Mouse (Mus musculus) c-Kit-positive CD71-negative TER-119-negative erythroid progenitor cells, embryonic 14.5 days (primary cell): ENCODE measurements around the gene Ccdc96.
A peak's percentile ranks its signal among the peaks of the same experiment; 100 is the strongest.

ENCODE experiments used
- DNase-seq: peaks from one replicate; pipeline ENCODE4 v3.0.0-alpha.2; 2013; ENCODE audit warnings: low read depth

Ccdc96 gene

DNA sequence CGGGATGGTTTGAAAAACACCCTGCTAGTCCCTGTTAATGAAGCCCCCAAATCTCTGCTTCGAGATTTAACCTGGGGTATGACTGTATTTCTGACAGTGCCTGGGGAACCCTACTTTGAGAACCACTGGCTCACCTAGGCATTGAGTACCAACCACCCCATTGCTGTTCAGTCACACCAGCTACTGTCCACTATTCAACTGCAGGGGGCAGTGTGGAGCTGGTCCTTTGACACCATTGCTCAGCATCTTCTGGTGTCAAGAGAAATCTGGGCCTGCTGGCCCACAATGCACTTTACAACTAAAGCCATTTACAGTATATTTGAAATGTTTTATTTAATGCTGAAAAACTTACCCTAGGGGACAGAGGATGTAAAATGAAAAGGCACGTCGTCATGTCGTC lies 10.1 kb upstream of the Ccdc96 start:
- peak; percentile 85 for DNase-seq

DNA sequence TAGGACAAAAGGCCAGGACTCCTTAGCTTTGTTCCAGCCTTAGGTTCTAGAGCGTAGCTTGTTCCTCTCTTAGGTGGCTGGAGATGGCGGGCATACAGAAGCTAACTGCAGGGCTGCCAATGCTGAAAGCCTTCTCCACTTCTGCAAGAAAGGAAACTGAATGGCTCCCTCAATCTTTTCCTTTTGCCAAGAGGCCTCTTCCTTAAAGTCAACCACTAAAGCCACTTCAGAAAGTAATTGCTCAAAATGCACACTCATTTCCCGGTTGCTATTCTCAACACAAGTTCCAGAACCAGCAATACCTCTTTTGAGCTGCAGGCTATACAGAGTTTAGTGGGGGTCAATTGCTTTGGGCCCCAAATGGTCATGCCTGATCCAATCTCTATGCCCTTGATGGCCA lies 6.9 kb upstream of the Ccdc96 start:
- no peak for DNase-seq

DNA sequence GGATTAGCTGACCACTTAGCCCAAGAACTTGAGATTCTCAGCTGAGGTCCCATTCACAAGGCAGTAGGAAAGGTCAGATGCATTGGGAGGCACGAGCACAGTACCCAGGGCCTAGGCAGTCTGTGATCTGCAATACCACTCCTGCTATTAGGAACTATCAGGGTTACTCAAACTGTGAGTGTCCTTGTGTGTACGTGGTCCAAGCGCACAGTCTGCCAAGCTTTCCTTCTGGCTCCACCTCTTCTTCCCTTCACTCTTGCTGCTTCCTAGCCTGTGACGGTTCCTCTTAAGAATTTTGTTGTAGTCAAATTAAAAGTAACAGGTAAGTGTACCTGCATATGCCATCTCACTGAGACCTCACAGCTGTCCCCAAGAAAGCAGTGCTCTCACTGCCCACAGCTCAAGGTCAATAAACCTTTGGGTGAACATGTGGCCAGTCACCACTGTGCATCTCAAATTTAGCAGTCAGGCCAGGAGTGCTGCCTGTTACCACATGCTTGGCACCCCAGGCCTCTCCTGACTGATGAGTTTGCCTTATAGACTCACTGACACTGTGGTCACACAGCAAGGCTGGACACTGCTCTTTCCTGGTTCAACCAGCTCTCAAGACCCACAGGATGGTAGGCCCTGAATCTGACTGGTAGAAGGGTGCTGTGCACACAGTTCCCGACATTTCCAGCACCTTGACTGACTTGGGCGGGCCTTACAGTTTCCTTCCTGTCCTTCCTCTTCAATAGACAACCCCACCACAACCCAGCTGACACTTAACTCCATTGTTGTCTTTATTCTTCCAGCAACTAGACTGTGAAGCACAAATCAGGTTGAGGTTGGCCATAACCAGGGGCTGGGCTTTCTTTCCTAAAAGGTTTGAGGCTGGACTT lies 5.6 kb upstream of the Ccdc96 start:
- DNase-seq: no peak

- no peak for DNase-seq
Measured at GRCm38 (mm10) chr5:36479735-36480134, 4.7 kb upstream of the Ccdc96 start.

- DNase-seq: no peak
Measured at GRCm38 (mm10) chr5:36480398-36480797, 4.0 kb upstream of the Ccdc96 start.

GRCm38 (mm10) chr5:36481114-36481513 lies 3.3 kb upstream of the Ccdc96 start:
- no peak for DNase-seq

- no peak for DNase-seq
Measured at GRCm38 (mm10) chr5:36483203-36484101, 936 bp upstream of the Ccdc96 start.

GRCm38 (mm10) chr5:36485306-36485705 lies 918 bp downstream of the Ccdc96 start:
- DNase-seq: no peak

GRCm38 (mm10) chr5:36489225-36489624 lies 4.8 kb downstream of the Ccdc96 start:
- DNase-seq: no peak

- DNase-seq: no peak
Measured at GRCm38 (mm10) chr5:36493919-36494318, 9.5 kb downstream of the Ccdc96 start.

- no peak for DNase-seq
Measured at GRCm38 (mm10) chr5:36494709-36495108, 10.3 kb downstream of the Ccdc96 start.

GRCm38 (mm10) chr5:36505235-36505634 lies 20.8 kb downstream of the Ccdc96 start:
- DNase-seq: no peak

GRCm38 (mm10) chr5:36505643-36506042 lies 21.3 kb downstream of the Ccdc96 start:
- no peak for DNase-seq

DNA sequence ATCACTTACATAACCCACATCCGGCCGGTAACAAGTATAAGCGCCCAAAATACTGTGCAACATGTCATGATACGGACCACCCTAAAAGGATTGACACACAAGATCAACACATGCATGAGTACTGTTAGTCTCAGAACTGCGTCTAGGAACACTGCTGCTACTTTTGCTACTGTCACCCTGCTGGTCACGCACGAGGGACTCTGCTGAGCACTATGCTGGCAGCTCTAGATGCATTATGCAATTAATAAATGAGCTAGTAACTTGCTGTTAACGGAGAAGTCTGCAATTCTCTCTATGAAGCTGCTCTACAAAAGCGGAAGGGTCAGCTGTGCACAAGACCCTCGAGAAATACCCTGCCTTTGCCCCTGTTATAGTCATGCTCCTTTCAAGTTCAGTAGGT lies 24.0 kb downstream of the Ccdc96 start:
- DNase-seq: no peak

DNA sequence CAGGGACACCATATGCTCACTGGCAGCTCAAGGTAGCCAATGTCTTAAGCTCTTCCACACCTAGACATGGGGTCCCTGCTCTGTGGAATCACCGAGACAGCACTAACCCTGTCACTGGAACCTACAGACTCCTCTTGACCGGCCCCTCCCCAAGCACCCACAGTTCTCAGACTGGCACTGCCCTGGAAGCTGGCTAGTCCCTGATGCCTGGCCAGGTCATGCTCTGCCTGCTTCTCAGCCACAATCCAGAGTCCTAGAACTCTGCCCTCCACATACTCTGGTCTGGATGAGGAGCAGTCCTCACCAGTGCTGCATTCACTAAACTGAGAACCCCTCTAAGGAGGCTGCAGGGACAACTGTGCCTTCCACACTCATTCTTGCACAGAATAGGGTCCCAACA lies 26.6 kb downstream of the Ccdc96 start:
- no peak for DNase-seq

- DNase-seq: no peak
Measured at GRCm38 (mm10) chr5:36515126-36515525, 30.7 kb downstream of the Ccdc96 start.

DNA sequence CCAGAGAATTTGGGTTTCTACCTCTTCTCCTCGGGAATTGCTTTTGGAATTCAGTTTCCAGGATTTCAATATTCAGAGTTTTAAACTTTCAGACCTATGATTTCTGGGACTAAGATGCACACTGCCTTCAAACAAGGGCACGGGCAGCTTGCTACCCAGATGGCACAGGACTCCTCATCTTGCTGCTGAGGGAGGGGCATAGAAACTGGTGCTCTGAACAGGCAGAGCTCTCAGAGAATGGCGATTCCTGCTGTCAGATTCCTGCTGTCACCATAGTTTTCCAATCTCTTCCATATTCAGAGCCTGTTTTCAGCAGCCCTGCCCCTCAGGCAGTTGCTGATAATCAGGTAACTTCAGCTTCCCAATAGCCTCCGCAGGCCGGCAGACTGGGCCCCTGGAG lies 31.2 kb downstream of the Ccdc96 start:
- no peak for DNase-seq

DNA sequence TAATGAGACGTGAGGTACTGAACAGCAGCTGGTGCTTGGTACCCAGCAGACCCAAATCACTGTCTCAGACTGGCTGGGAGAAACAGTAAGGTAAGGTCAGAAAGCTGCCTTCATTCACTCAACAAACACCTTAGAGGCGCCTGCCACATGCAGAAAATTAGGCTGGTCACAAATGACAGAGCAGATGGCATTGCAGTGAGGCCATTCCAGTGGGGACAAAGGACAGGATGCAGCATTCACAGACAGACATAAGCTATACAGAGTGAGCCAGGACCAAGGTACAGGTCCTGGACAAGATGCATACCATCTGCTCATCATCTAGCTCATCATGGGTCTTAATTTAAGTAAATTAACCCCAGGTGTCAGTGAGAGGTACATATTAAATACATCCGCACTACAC lies 33.2 kb downstream of the Ccdc96 start:
- DNase-seq: no peak

GRCm38 (mm10) chr5:36519751-36520150 lies 35.4 kb downstream of the Ccdc96 start:
- no peak for DNase-seq

DNA sequence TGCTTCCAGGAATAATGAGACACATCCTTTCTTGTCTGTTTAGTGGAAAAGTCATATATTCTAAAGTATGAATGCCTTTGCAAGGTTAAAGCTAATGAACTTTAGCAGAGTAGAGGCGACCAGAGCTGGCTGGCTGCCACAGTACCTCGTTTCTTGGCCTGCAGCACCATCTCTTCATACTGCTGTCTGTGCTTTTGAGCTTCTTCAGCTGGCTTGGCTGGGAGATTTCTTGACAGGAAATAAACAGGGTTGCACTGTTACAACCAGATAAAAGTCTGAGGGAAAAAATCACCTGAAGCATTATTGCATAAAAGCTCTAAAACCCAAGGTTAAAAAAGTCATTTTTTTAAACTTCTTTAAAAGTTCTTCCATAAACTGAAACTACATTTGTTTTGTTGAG lies 38.4 kb downstream of the Ccdc96 start:
- DNase-seq: no peak

- DNase-seq: no peak
Measured at GRCm38 (mm10) chr5:36523219-36523703, 38.9 kb downstream of the Ccdc96 start.

GRCm38 (mm10) chr5:36525216-36525615 lies 40.8 kb downstream of the Ccdc96 start:
- DNase-seq: no peak

DNA sequence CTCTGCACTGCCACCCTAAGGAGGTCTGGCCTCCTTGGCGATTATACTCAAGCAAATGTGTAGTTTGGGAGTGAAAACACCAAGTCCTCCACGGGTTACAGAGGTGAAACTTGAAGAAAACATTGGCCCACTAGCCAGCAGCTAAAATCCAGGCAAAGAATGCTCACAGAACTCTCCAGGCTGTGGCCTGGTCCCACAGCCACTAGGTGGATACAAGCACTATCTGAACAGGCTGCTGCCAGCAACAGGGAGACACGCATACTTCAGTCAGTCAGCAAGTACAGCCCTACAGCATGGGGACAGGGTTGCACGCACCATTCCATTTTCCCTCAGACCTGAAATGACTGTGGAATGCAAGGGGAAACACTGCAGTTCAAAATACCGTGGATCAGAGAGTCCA lies 41.9 kb downstream of the Ccdc96 start:
- DNase-seq: no peak
